Mouse (Mus musculus): ENCODE data around the gene Enpep. TPM values are rescaled to one million over a fixed set of nuclear protein-coding genes. Genes with fewer than 3 reads are reported as not detected.

Gene Enpep
- polyA plus RNA-seq, 1 experiment from 2014 or later, result 2.6 TPM

- WGBS, result 72% methylated on average over 9 of the region's 9 CpGs
Observed at GRCm38 (mm10) chr3:129308876-129309275, 23.6 kb downstream of the Enpep start.

GRCm38 (mm10) chr3:129308102-129308752, 24.3 kb downstream of the Enpep start:
- no peak overlapping the region for H3K4me3 ChIP-seq
- H3K27ac ChIP-seq (replicated peaks), result no peak overlapping the region
- H3K9me3 ChIP-seq, result no peaks in the 10 kb centered on the region
- no peak overlapping the region for H3K9ac ChIP-seq
- ATAC-seq (ENCODE audit: low FRiP score, low read depth), result peak; percentile 84
- H3K4me1 ChIP-seq (replicated peaks), result no peaks in the 10 kb centered on the region
- WGBS, result 40% methylated on average over 10 of the region's 10 CpGs
- no peak overlapping the region for H3K4me2 ChIP-seq
- H3K27me3 ChIP-seq, result no peaks in the 10 kb centered on the region; the same call in 1 of the 2 replicates
- no peaks in the 10 kb centered on the region for H3K36me3 ChIP-seq

More at GRCm38 (mm10) chr3:129308876-129309275, 23.6 kb downstream of the Enpep start:
- Histone ChIP-seq H3K4me1 (replicated peaks) (no peaks in the 10 kb centered on the region), H3K27ac (replicated peaks) (no peak overlapping the region), H3K27me3 (no peaks in the 10 kb centered on the region; the same call in 1 of the 2 replicates), H3K36me3 (no peaks in the 10 kb centered on the region), H3K9ac (no peak overlapping the region), H3K9me3 (no peaks in the 10 kb centered on the region), H3K4me2 (no peak overlapping the region), H3K4me3 (no peak overlapping the region)
- no peak for ATAC-seq (ENCODE audit: low FRiP score, low read depth)

GRCm38 (mm10) chr3:129303941-129304340, 28.6 kb downstream of the Enpep start:
- no peaks in the 10 kb centered on the region for H3K9me3 ChIP-seq
- no peaks in the 10 kb centered on the region for H3K4me1 ChIP-seq (replicated peaks)
- no peak overlapping the region for H3K4me2 ChIP-seq
- 12% methylated on average over 3 of the region's 3 CpGs for WGBS
- no peaks in the 10 kb centered on the region for H3K36me3 ChIP-seq
- ATAC-seq (ENCODE audit: low FRiP score, low read depth), result no peak
- H3K27me3 ChIP-seq, result no peaks in the 10 kb centered on the region; the same call in 1 of the 2 replicates
- no peak overlapping the region for H3K27ac ChIP-seq (replicated peaks)
- H3K4me3 ChIP-seq, result no peak overlapping the region
- no peak overlapping the region for H3K9ac ChIP-seq

GRCm38 (mm10) chr3:129299874-129300273, 32.6 kb downstream of the Enpep start:
- ATAC-seq (ENCODE audit: low FRiP score, low read depth), result no peak
- H3K27me3 ChIP-seq, result no peaks in the 10 kb centered on the region; the same call in 1 of the 2 replicates
- no peaks in the 10 kb centered on the region for H3K9me3 ChIP-seq
- no peak overlapping the region for H3K9ac ChIP-seq
- H3K4me2 ChIP-seq, result no peak overlapping the region
- 63% methylated on average over 1 of the region's 1 CpGs for WGBS
- no peaks in the 10 kb centered on the region for H3K4me1 ChIP-seq (replicated peaks)
- H3K4me3 ChIP-seq, result no peak overlapping the region
- no peak overlapping the region for H3K27ac ChIP-seq (replicated peaks)
- no peaks in the 10 kb centered on the region for H3K36me3 ChIP-seq

GRCm38 (mm10) chr3:129298606-129299005, 33.9 kb downstream of the Enpep start:
- Histone ChIP-seq H3K27me3 (no peaks in the 10 kb centered on the region), H3K27ac (replicated peaks) (no peak overlapping the region), H3K36me3 (no peaks in the 10 kb centered on the region), H3K4me1 (replicated peaks) (no peaks in the 10 kb centered on the region), H3K4me3 (no peak overlapping the region), H3K9me3 (no peaks in the 10 kb centered on the region), H3K4me2 (no peak overlapping the region), H3K9ac (no peak overlapping the region)
- 88% methylated on average over 8 of the region's 8 CpGs for WGBS
- ATAC-seq (ENCODE audit: low FRiP score, low read depth), result no peak

GRCm38 (mm10) chr3:129296994-129297393, 35.5 kb downstream of the Enpep start:
- no peak for ATAC-seq (ENCODE audit: low FRiP score, low read depth)
- H3K4me3 ChIP-seq, result no peak overlapping the region
- 71% methylated on average over 5 of the region's 5 CpGs for WGBS
- no peaks in the 10 kb centered on the region for H3K36me3 ChIP-seq
- H3K4me1 ChIP-seq (replicated peaks), result no peaks in the 10 kb centered on the region
- H3K27me3 ChIP-seq, result no peaks in the 10 kb centered on the region
- H3K27ac ChIP-seq (replicated peaks), result no peak overlapping the region
- no peak overlapping the region for H3K4me2 ChIP-seq
- H3K9me3 ChIP-seq, result no peaks in the 10 kb centered on the region
- no peak overlapping the region for H3K9ac ChIP-seq

GRCm38 (mm10) chr3:129295883-129296282, 36.6 kb downstream of the Enpep start:
- H3K36me3 ChIP-seq, result no peaks in the 10 kb centered on the region
- no peak overlapping the region for H3K9ac ChIP-seq
- H3K27me3 ChIP-seq, result no peaks in the 10 kb centered on the region
- no peaks in the 10 kb centered on the region for H3K4me1 ChIP-seq (replicated peaks)
- no peak overlapping the region for H3K4me3 ChIP-seq
- ATAC-seq (ENCODE audit: low FRiP score, low read depth), result no peak
- no peaks in the 10 kb centered on the region for H3K9me3 ChIP-seq
- no peak overlapping the region for H3K27ac ChIP-seq (replicated peaks)
- no peak overlapping the region for H3K4me2 ChIP-seq
- whole genome bisulfite sequencing, result 58% methylated on average over 2 of the region's 2 CpGs

- H3K4me2 ChIP-seq, result no peak overlapping the region
- H3K9me3 ChIP-seq, result no peaks in the 10 kb centered on the region
- no peaks in the 10 kb centered on the region for H3K27me3 ChIP-seq
- no peak overlapping the region for H3K9ac ChIP-seq
- H3K27ac ChIP-seq (replicated peaks), result no peak overlapping the region
- H3K4me3 ChIP-seq, result no peak overlapping the region
- no peak for ATAC-seq (ENCODE audit: low FRiP score, low read depth)
- WGBS, result 85% methylated on average over 8 of the region's 8 CpGs
- no peaks in the 10 kb centered on the region for H3K36me3 ChIP-seq
- H3K4me1 ChIP-seq (replicated peaks), result no peaks in the 10 kb centered on the region
Observed at GRCm38 (mm10) chr3:129289536-129289935, 43.0 kb downstream of the Enpep start.

GRCm38 (mm10) chr3:129287140-129287539, 45.4 kb downstream of the Enpep start:
- 94% methylated on average over 8 of the region's 8 CpGs for WGBS
- no peaks in the 10 kb centered on the region for H3K9me3 ChIP-seq
- no peak overlapping the region for H3K9ac ChIP-seq
- no peak overlapping the region for H3K27ac ChIP-seq (replicated peaks)
- ATAC-seq (ENCODE audit: low FRiP score, low read depth), result no peak
- H3K36me3 ChIP-seq, result no peaks in the 10 kb centered on the region
- no peaks in the 10 kb centered on the region for H3K27me3 ChIP-seq
- no peak overlapping the region for H3K4me3 ChIP-seq
- no peaks in the 10 kb centered on the region for H3K4me1 ChIP-seq (replicated peaks)
- H3K4me2 ChIP-seq, result no peak overlapping the region

- no peak overlapping the region for H3K4me2 ChIP-seq
- H3K4me1 ChIP-seq (replicated peaks), result no peaks in the 10 kb centered on the region
- H3K9me3 ChIP-seq, result no peaks in the 10 kb centered on the region
- H3K9ac ChIP-seq, result no peak overlapping the region
- H3K27me3 ChIP-seq, result no peaks in the 10 kb centered on the region
- WGBS, result 78% methylated on average over 7 of the region's 7 CpGs
- no peaks in the 10 kb centered on the region for H3K36me3 ChIP-seq
- no peak for ATAC-seq (ENCODE audit: low FRiP score, low read depth)
- no peak overlapping the region for H3K27ac ChIP-seq (replicated peaks)
- H3K4me3 ChIP-seq, result no peak overlapping the region
Observed at GRCm38 (mm10) chr3:129286426-129286825, 46.1 kb downstream of the Enpep start.

- H3K9me3 ChIP-seq, result no peaks in the 10 kb centered on the region
- ATAC-seq (ENCODE audit: low FRiP score, low read depth), result no peak
- WGBS, result 88% methylated on average over 5 of the region's 5 CpGs
Observed at GRCm38 (mm10) chr3:129284326-129284725, 48.2 kb downstream of the Enpep start.

GRCm38 (mm10) chr3:129279441-129279840, 53.1 kb downstream of the Enpep start:
- ATAC-seq (ENCODE audit: low FRiP score, low read depth), result no peak
- H3K9ac ChIP-seq, result no peak overlapping the region
- no peaks in the 10 kb centered on the region for H3K36me3 ChIP-seq
- WGBS, result 95% methylated on average over 8 of the region's 8 CpGs
- H3K4me2 ChIP-seq, result no peak overlapping the region
- no peaks in the 10 kb centered on the region for H3K4me1 ChIP-seq (replicated peaks)
- H3K27ac ChIP-seq (replicated peaks), result no peak overlapping the region
- H3K9me3 ChIP-seq, result no peaks in the 10 kb centered on the region
- no peak overlapping the region for H3K4me3 ChIP-seq
- no peaks in the 10 kb centered on the region for H3K27me3 ChIP-seq

More at GRCm38 (mm10) chr3:129284326-129284725, 48.2 kb downstream of the Enpep start:
- no peak overlapping the region for H3K4me2 ChIP-seq
- H3K36me3 ChIP-seq, result no peaks in the 10 kb centered on the region
- no peaks in the 10 kb centered on the region for H3K27me3 ChIP-seq
- H3K4me1 ChIP-seq (replicated peaks), result no peaks in the 10 kb centered on the region
- no peak overlapping the region for H3K27ac ChIP-seq (replicated peaks)
- H3K4me3 ChIP-seq, result no peak overlapping the region
- H3K9ac ChIP-seq, result no peak overlapping the region
